Mouse (Mus musculus): ENCODE measurements around the gene Cyp1a1.

- TF ChIP-seq POLR2A (IDR thresholded peaks at IDR 0.05; ENCODE audit: insufficient read depth, low read depth, low read length) (no peak), CTCF (IDR thresholded peaks at IDR 0.05; ENCODE audit: insufficient read depth, low read depth, low read length) (peak; percentile 59)
These were observed 32.0 kb upstream of the Cyp1a1 start for GRCm38 (mm10) chr9:57655749-57656148.

All from olfactory bulb, adult 2 months (tissue).